Mouse (Mus musculus) left cerebral cortex, postnatal 4 days (tissue): Measurements from ENCODE around the gene Arl1. TPM values are rescaled to one million over a fixed set of nuclear protein-coding genes. Genes with fewer than 3 reads are reported as not detected.
A peak's percentile ranks its signal among the peaks of the same experiment; 100 is the strongest.
"Not testable (repeated sequence)": the region's sequence is repeated elsewhere in the genome, so short reads cannot be mapped to it uniquely, and the experiment has no call there.

Source experiments
- DNase-seq: peaks from one replicate; pipeline ENCODE4 v3.0.0-alpha.2; 2022
- intact Hi-C: fragments of 180-260 bp; cut with DNase I; formaldehyde crosslinking; loops from one replicate; pipeline ENCODE4 v1.15.1; 2025
- total RNA-seq, 2 experiments: library from RNA; stranded (reverse); gene quantifications; 2 replicates each; pipeline ENCODE4 v1.2.3; 2021

Arl1 gene
- total RNA-seq = 10 to 100 TPM; 95.8 to 98.1 TPM

DNA sequence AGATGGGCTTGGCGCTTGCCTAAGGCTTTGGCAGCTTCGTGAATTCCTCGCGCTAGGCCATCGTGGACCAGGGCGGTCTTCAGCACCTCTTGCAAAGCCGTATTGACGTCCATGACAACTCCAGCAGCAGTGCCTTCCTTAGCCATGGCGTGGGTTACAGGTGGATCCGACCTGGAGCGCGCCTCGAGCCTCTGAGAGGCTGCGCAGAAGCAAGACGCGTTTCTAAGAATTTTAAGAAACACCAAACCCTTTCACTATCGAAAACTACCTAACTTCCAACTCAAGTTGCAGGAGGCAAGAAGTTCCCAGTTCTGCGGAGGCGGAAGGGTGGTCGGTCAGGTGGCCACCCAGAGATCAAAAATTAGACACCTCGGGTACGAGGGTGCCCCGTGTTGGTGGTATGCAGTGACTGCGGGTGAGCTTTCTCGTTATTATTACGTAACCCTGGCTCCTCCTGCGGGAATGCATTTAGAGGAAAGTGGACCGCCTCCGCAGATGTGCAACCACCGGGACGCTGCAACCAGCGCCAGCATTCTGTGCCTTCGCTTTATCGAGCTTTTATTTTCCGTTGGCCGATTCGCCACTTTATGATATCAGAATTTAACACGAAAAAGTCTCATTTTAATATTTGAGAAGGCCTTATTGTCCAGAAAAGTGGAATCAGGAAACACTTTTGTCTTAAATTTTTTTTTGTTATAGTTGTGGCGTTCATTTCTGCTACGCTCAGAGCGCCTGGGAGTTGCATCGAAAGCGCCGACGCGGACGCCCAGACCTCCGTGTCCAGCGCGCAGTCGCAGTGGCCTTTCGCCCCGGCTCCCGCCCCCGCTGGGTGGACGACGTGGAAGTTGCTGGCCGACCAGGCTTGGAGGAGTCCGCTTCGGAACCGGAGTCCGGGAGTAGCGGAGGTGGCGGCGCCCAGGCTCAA, at the start of gene Arl1:
Arl1 (plus strand) TSS at position 288 of the 925 bp plus-strand sequence.
- peak; percentile 94 for DNase-seq
- intact Hi-C loops = no loop called here

DNA sequence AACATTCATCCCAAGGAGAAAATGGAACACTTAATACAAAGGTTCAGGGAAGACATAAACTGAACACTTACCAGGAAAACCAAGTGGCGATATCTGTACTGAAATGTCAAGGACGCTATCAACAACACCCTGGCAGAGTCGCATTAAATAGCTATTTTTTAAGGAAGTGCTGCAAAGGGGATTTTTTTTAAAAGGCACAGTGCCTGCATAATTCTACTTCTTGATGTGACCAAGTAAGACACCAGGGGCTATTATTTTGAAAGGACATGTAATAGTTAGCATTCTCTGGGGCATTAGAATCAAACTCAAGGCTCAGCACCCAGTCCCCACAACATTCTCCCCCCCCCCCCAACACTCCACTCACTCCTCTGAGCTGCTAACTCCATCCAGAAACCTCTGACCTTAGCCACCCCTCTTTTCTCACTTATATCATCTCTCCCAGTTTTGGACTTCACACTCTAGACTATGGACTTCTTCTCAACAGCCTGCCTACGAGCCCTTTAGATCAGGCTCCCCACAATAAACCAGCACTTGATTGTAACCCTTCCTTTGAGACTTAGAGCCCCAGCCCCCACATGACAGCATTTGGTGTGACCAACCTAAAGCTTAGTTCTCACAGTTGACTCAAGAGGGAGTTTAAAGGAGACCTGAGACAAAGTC, 47.6 kb upstream of the Arl1 start:
- intact Hi-C loops = no loop called here
- no peak for DNase-seq

DNA sequence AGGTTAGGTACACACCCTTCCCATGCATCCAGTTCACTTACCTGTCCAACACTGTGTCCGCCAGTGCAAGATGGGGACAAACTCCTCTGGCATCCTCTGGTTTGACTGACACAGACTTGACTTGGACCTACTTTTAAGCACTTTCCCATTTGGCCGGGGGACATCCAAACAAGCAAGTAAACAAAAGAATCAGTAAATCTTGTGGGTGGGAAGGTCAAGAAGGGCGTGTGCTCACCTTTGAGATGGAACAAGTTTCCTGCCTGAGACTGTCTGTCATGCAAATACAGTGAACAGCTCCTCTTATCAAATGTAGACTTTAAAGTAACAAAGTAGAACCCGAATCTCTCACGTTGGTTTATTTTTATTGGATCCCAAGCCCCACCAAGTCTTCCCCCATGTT, 45.7 kb upstream of the Arl1 start, which contains the start of gene Spic:
Spic (minus strand) TSS at position 91 of the 400 bp plus-strand sequence.
- no peak for DNase-seq
- intact Hi-C loops = no loop called here

DNA sequence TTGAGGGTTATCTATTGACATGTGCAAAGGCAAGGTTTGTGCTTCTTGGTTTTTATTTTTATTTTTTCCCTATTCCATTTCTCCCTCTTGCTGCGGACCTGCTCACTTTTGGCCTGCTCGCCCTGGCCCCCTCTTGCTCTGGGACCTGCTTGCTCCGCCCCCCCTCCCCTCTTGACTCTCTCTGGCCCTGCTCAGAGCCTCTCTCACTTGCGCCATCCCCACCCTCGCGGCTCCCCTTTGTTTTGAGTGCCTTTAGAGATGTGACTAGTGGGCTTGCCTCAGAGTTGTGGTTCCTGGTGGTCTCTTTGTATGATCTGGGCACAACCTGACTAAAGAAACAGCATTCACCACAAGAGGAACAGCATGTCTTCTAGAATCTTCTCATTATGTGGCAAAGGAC, 29.7 kb upstream of the Arl1 start:
- DNase-seq = no peak
- intact Hi-C loops = no loop called here

DNA sequence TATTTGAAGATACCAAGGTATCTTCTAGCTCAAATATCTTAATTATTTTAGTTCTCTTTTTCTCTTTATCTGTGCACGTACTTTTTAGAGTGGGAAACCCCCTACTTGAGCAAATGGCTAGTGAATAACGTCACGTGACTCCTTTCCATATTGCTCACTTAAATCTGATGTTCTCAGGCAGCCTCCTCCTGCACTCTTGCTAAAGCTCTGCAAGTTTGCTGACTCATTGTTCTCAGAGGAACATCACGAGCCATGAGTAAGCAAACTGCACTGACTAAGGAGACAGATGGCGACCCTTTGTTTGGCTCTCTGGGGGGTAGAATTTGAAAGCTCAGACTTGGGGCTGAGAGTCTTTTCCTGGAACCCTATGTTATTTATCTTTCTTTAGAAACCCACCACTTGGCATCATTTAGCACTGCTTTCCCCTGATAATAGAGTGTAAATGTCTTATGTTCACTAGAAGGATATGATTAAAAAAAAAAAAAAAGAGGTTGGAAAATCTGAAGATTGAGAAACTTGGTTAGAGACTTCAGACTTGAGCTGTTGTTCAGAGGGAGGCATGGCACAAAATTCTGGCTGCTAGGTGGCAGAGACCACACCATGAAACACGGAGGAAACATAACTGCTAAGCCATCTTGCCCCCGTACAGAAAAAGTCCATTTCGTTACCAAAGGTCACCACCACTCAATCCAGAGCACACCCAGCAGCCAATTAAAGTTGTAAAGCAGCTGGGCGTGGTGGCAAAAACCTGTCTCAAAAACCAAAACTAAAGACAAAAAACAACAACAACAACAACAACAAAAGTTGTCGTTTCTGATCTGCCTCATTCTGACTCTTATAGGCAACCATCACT, 21.8 kb upstream of the Arl1 start:
- DNase-seq = no peak
- intact Hi-C loops = no loop called here

DNA sequence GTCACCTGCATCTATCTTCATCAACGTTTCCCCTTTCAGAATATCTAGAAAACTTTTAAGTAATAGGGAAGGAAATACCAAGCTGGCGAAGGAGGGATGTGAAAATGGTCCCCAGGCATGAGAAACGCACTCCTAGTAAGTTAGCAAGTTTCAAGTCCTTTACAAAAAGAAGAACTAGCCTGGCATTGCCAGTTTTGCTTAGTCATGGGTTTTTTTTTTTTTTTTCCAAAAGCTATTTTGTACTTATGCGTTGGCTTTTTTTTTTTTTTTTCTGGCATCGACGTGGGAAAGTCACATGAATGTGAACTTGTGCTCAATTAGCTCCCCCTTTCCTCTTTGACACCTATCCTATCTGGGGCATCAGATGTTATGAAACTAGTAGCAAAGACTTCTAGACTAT, 18.3 kb upstream of the Arl1 start:
- intact Hi-C loops = no loop called here

DNA sequence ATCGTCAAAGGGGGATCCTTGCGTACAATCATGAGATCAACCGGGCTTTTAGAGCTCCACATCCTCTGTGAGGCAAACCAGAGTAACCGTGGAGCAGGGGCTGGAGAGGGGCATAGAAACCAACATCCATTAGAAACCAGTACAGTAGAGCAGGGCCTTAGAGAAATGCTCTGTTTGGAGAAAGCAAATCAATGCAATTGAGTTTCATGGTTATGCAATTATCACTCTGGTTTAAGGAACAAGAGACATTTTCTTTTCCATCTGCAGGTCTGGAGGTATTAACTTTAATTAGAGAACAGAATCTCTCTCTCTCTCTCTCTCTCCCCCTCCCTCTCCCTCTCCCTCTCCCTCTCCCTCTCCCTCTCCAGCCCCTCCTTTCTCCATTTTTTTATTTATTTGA, 15.9 kb upstream of the Arl1 start:
- intact Hi-C loops = no loop called here
- no peak for DNase-seq

More for the DNA sequence above, 18.3 kb upstream of the Arl1 start:
- no peak for DNase-seq

DNA sequence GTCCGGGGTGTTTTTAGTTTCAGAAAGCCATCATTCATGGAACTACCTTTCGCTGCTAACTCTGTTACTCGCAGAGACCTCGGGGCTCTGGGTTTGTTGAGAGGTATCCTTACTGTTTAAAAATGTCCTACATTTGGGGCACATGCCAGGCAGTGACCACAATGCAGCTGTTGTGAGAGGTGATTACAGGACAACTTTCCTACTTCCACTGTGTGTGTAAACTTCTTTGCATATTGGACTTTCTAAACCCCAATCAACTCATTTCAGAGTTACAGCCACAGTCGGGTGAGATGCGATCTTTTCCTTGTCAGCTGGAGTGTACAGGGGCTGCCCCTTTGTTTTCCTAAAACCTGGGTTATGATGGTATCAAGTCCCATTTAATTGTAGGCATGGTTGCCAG, 15.0 kb upstream of the Arl1 start:
- intact Hi-C loops = no loop called here
- DNase-seq = no peak

DNA sequence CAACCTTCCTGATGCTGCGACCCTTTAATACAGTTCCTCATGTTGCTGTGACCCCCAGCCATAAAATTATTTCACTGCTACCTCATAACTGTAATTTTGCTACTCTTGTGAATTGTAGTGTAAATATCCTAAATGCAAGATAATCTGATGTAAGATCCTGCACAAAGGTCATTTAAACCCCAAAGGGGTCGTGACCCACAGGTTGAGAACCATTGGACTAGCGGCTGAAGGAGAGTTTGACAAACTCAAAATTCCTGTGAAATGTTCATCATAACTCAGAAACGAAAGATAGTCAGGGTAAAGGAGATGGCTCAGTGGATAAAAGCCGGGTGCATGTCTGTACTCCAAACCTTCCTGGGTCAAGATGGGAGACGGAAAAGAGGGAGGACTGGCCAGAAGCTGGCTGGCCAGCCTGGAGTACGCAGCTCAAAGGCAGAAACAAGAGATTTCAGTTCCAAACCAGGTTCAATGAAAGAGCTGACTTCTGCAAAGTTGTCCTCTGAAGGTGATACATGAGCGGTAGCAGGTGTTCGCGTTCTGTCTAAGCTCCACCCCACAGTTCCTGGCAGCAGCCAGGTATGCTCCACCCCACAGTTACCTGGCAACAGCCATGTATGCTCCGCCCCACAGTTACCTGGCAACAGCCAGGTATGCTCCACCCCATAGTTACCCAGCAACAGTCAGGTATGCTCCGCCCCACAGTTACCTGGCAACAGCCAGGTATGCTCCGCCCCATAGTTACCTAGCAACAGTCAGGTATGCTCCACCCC, 13.5 kb upstream of the Arl1 start:
- intact Hi-C loops = no loop called here

DNA sequence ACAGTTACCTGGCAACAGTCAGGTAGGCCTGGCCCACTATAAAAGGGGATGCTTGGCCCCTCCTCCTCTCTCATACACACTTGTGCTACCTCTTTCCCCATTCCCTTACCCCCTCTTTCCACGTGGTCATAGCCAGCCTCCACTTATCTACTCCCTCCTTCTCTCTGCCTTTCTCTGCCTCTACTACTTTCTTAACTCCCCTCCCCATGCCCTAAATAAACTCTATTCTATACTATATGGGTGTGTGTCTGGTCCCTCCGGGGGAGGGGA, 13.0 kb upstream of the Arl1 start:
- DNase-seq = no peak

More for the DNA sequence above, 13.5 kb upstream of the Arl1 start:
- no peak for DNase-seq

DNA sequence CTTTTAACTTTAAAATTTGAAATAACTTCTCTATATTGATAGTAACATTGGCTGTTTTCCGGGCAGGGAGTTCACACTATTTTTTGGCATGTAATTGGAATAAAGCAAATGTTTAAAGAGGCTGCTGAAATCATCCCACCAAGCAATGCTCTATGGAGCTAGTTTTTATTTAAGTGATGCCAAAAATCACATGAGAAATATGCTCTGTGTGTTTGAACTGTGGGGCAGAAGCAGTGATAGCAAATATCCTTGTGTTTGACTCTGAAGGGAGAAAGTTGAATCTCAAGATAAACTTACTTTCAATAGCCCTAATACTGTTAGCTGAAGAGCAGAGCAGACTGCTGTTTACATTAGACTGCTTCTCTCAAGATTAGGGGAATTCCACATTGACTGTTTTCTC, 11.0 kb upstream of the Arl1 start:
- intact Hi-C loops = loop anchor here (10.0 kb wide), 1 partner anchor 215 kb away; the partner anchor contains the start of gene Chpt1
- DNase-seq = no peak

More for the DNA sequence above, 13.0 kb upstream of the Arl1 start:
- intact Hi-C loops = no loop called here

DNA sequence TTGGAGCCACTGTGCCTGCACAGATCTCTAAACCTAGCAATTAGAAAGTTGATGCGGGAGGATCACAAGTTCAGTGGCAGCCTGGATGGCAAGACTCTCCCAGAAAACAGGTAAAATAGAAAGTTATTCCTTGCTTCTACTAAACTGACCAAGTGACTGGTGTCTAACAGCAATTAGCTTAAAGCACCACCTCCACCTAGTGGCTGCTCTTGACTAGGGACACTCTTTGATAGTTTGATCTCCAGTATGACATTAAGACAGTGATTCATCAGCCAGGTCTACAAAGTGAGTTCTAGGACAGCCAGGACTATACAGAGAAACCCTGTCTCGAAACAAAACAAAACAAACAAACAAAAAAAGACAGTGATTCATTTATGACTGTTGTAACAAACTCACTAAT, 5.3 kb upstream of the Arl1 start:
- peak; percentile 15 for DNase-seq
- intact Hi-C loops = loop anchor here (10.0 kb wide), 1 partner anchor 221 kb away; the partner anchor contains the start of gene Chpt1

DNA sequence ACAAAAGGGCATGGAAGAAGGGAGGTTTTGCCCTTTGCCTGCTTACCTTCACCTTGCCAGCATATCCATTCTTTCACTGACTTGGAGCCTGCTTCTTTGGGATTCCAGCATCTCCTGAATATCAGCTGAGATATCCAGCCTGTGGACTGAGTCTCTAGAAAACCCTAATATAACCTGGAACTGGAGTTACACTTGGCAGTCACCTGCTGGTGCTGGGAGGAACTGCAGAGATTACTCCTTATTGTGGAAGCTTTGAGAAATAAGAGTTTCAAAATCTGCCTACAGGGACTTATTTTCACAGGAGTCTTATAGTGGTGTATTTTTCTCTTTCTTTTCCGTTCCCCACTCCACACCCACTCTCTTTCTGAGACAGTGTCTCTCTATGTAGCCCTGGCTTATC, 3.5 kb upstream of the Arl1 start:
- intact Hi-C loops = loop anchor here (10.0 kb wide), 1 partner anchor 222 kb away; the partner anchor contains the start of gene Chpt1
- peak; percentile 18 for DNase-seq

DNA sequence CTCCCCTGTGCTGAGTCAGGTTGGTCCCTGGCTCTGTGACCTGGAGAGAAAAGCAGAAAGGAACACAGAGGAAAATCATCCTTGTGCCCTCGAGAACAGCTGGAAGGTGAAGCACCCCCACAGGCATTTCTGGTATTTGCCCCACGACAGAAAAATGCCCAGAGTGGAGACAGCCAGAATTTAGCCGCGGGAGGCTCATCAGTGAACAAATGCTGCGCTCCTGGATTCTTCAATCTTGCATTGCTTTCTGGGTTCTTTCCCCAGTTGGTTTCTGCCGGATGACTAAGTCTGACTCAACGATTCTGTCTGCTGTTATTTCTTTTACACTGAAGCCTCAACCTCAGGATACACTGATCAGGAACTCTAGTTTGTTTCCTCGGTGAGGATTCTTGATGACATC, 2.5 kb upstream of the Arl1 start:
- intact Hi-C loops = loop anchor here (10.0 kb wide), 1 partner anchor 223 kb away; the partner anchor contains the start of gene Chpt1
- DNase-seq = no peak

DNA sequence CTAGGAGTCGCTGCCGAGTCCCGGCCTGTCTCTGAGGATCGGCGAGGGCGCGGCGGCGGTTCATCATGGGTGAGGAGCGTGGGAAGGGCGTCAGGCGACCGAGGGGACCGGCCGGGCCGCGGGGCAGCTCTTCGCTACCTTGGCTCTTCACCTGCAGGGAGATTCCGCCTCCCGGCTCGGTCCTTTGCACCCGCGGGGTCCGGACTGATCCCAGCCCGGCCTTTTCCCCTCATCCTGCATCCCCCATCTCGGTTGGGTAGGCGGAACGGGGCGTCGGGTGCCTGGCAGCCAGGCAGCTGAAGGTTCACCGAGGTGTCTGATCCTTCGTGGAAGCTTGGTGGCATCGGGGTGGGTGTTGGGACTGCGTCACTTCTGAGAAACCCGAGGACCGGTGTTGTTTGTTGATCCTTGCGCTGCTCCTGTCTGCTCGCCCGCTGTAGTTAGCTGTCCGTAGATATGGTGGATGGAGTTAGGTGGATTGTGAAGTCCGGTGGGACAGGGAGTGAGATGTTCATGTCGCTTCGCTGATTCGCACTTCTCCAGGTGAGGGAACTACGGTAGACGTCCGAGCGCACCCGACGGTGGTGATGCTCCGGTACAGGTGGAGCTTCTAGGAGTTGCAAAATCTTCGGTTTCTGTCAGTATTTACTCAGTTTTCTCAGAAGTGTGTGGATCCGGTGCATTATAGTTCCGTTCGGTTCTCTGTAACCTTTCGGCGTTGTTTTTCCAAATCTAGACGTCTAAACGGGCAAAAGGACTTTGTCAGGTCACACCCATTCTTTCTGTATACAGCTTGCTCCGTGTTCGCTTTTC, 1.0 kb downstream of the Arl1 start:
- DNase-seq = no peak
- intact Hi-C loops = no loop called here

DNA sequence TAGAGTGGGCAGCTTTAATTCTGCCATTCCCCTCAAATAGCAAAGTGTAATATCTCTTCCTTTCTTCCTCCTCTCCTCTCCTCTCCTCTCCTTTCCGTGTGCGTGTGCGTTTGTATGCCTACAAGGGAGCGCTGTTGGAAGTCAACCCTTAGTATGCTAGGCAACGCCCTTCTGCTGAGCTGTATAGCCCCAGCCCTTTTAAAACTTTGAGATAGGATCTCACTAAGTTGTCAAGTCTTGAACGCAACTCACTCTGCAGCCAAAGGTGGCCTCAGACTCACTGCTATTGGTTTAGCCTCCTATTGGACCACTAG, 1.6 kb downstream of the Arl1 start:
- intact Hi-C loops = no loop called here
- no peak for DNase-seq

DNA sequence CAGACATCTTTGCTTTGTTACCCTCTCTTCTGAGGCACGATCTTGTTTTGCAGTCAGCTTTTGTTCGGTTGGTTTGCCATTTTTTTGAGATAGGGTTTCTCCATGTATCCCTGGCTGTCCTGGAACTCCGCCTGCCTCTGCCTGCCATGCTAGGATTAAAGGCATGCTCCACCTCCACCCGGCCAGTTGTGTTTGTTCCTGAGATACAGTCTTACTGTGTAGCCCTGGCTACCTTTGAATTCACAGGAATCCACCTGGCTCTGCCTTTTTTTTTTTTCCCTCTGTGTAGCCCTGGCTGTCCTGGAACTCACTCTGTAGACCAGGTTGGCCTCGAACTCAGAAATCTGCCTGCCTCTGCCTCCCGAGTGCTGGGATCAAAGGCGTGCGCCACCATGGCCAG, 8.4 kb downstream of the Arl1 start:
- intact Hi-C loops, DNase-seq: not testable (repeated sequence)

DNA sequence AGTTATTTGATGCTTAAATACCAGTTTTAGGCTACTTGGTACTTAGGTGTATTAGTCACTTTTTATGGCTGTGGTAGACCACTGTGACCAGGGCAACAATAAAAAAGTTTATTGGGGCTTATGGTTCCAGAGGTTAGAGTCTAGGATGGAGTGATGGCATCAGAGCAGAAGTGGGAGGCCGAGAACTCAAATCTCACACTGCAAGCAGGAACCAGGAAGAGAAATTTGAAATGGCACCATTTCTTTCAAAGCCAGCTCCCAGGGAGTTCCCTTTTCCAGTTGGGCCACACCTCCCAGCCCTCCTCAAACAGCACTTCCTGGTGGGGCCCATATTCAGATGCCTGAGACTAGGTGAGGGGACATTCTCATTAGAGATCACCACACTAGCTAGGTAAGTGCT, 9.2 kb downstream of the Arl1 start:
- intact Hi-C loops = no loop called here
- DNase-seq = no peak

DNA sequence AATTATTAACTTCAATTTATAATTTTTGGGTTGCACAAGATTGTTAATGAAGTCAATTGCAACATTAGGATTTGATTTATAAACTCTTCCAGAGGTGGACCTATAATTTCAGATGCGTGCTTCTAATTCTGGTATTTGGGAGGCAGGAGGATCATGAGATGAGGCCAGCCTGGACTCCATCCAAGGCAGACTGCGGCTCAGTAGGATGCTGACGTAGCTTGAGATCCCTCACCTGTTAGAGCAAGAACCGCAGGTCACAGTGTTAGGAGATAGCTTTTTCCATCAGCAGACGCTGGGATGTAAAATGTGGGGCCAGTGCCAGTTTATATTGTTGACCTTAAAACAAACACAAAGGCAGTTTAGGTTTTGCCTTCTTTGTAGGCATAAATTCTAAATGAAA, 10.1 kb downstream of the Arl1 start:
- DNase-seq = no peak
- intact Hi-C loops = no loop called here

DNA sequence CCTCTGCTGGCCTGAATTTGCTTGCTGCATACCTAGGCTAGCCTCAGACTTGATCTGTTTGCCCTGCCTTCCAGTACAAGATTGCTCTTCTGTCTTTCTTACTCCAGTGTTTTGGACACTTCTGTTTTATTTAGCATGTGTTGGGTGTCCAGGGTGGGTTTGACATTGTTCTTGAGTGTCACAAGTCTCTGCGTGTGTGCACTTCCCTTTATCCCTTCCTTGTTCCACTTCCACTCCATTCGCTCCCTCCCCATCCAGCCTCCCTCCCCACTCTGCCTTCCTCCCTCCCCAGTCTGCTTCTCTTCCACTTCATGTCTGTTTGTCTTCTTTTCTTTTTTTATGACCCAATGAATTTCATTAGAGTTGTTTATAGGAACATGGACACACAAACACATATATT, 10.8 kb downstream of the Arl1 start:
- intact Hi-C loops = no loop called here
- no peak for DNase-seq
